Mouse (Mus musculus) cerebellum, adult 11 months (tissue): ENCODE results near the gene Arfrp1.

Experiments used
- DNase-seq: peaks from one replicate; pipeline ENCODE4 v3.0.0; 2022

Arfrp1 gene

GRCm38 (mm10) chr2:181364860-181365596, at the start of gene Arfrp1, which contains the start of gene Zgpat:
Gene Arfrp1, minus strand, starts transcription at chr2:181365404.
Gene Zgpat, plus strand, starts transcription at chr2:181364928.
- DNase-seq, result peak; percentile 81

DNA sequence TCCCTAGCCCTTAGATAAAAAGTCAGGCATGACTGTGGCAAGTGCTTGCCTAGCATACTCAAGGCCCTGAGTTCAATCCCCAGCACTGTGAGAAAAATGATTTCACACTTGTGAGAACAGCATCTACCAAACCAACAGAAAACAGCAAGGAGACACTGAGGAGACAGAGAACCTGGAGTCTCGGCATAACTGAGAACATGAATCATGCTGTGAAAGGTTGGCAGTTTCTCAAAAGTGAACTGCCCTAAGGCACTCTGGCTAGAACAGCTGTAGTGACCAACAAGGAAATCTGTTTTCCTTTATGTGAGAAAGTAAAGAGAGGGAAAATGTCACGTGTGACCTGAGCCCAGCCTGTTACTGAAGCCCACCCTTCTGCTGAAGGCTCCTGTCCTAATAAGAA, 47.9 kb upstream of the Arfrp1 start:
- DNase-seq, result no peak

- DNase-seq, result peak; percentile 55
These were observed 45.7 kb upstream of the Arfrp1 start for GRCm38 (mm10) chr2:181410760-181411473.

GRCm38 (mm10) chr2:181409643-181410042, 44.4 kb upstream of the Arfrp1 start:
- DNase-seq, result no peak

- DNase-seq, result no peak
These were observed 38.5 kb upstream of the Arfrp1 start for GRCm38 (mm10) chr2:181403722-181404121.

GRCm38 (mm10) chr2:181401497-181401896, 36.3 kb upstream of the Arfrp1 start:
- no peak for DNase-seq

- DNase-seq, result no peak
These were observed 32.1 kb upstream of the Arfrp1 start for GRCm38 (mm10) chr2:181397207-181397761.

DNA sequence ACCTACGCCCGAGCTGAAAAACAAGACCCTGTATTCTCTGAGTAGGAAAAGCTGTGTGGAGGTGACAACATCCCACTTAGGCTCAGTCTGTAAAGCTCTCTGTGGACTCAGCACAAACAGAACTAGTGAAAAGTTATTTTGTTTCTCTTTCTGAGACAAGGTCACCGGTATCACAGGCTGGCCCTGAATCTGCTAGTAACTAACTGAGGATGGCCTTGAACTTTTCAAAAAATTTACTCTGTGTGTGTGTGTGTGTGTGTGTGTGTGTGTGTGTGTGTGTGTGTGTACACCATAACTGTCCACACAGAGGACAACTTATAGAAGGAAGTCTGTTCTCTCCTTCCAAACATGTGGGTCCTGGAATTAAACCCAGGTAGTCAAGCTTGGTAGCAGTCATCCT, 28.9 kb upstream of the Arfrp1 start:
- DNase-seq, result no peak

- DNase-seq, result peak; percentile 82
These were observed 27.5 kb upstream of the Arfrp1 start for GRCm38 (mm10) chr2:181392600-181393213.

GRCm38 (mm10) chr2:181391541-181391940, 26.3 kb upstream of the Arfrp1 start:
- DNase-seq, result no peak

GRCm38 (mm10) chr2:181391022-181391421, 25.8 kb upstream of the Arfrp1 start:
- no peak for DNase-seq

DNA sequence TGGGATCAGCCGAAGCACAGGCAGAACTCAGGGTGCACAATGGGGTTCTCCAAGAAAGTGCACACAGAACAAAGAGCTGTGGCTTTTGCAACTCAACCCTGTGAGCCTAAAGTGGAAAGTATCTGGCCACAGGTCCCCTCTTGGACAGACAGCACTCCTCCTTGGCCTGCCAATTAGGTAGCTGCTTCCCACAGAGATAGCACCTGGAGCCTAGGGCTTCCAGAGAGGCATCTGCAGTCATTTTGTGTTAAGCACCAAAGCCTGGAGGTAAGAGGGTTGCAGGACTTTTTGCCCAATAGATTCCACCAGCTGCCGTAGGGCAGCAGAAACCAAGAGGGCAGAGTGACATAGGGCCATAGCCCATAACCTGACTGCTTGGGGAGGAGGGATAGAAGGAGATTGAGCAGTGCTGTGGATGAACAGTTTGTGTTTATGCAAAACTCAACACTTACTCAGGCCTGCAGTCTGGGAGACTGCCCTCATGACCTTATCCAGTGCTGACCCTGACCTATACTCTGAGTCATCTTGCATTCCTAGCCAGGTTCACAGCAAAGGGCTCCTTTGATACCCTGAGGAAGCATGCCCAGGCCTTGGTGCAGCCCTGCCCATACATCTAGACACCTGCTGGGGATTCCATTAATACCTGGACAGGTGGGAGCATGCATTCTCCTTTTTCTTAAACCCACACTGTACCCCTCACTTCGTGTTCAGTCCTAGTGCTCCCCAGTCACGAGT, 25.1 kb upstream of the Arfrp1 start:
- peak; percentile 62 for DNase-seq

DNA sequence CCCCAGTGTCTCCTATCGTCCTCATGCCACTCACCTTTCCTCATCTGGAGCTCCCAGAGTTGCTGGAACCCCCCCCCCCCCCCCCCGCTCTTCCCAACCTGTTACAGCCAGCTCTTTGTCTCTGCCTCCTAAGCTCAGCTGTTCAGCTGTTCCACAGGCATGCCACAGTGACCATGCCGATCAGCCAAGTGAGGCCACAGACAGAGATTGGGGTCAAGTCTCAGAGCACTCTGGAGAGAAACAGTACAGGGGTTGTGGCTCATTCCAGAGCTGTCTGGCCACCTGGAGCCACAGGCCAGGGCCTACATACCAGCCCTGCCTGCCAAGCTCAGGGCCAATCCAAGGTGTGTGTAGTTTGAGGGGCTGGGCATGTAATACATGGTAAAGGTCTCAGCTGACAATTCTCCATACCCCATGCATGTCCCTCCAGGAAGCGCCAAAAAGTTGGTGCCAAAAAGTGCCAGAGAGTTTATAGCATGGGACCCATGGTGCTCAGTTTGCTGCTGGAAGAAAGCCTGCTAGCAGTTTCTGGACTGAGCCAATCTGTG, 21.5 kb upstream of the Arfrp1 start:
- DNase-seq, result no peak

GRCm38 (mm10) chr2:181385885-181386284, 20.7 kb upstream of the Arfrp1 start:
- DNase-seq, result peak; percentile 79

GRCm38 (mm10) chr2:181384919-181385391, 19.8 kb upstream of the Arfrp1 start:
- DNase-seq, result no peak

DNA sequence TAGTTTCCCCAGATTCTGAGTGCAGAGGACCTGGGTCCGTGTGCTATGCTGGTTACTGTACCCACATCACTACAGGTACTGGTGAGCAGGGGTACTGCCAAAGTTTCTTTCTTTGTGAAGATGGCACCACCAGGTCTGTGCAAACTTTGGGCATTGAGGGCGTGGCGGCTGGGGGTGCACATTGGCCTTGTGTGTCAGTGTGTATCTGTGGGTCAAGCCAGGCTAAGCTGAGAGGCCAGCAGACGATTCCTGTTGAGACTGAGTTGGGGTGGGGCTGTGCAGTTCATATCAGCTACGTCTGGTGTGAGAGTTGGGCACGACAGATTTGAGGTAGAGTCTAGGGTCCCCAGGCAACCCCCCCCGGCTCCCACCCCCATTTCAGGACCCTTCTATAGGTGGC, 19.3 kb upstream of the Arfrp1 start:
- DNase-seq, result no peak

- no peak for DNase-seq
These were observed 16.6 kb upstream of the Arfrp1 start for GRCm38 (mm10) chr2:181381631-181382306.

DNA sequence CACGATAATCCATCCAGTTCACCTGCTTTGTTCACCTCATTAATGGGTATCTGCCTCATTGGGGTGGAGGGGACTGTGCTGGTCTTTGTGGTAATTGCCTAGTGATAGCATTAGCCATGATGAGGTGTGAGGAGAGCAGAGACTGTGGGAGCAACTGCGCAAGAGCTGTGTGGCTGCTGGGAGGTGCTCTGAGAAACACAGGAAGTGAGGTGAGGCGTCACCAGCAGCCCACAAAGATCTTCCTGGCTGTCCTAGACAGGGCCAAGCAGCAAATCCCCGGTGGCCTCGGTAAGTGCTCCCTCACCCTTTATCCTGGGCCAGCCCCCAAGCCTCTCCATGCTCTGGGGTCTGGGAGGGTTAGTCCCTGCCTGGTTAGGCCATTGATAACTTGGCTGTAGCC, 15.9 kb upstream of the Arfrp1 start:
- no peak for DNase-seq

DNA sequence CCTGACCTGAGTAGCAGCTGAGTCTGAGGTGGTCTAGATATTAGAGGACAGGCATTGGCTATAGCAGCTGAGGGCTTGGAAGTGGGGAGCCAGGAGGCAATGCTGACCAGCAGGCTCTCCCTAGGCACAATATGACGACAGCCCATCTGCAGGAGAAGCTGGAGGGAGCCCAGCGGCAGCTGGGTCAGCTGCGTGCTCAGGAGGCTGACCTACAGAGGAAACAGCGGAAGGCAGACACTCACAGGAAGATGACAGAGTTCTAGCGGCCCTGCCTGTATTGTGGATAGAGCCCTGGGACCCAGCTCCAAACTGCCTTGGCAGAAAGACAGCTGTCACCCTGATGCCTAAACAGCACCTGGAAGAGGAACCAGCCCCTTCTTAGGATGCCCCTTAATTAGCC, 15.0 kb upstream of the Arfrp1 start:
- no peak for DNase-seq

- DNase-seq, result no peak
These were observed 14.6 kb upstream of the Arfrp1 start, which contains the start of gene Lime1 for GRCm38 (mm10) chr2:181379778-181380177. Gene Lime1, plus strand, starts transcription at chr2:181380078.

DNA sequence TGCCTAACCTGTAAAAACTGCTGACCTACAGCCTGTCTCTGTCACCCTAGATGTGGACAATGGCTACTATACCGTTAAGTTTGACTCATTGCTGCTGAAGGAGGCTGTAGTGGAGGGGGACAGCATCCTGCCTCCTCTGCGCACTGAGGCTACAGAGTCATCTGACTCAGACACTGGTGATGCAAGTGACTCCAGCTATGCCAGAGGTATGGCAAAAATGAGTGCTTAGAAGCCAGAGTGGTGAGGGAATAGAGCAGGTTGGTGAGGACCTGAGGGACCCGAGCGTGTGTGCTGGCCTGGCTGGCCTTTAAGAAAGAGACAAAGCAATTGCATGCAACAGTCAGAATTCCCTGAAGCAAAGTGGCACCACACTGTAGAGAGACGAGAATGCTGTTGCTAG, 13.5 kb upstream of the Arfrp1 start:
- no peak for DNase-seq

GRCm38 (mm10) chr2:181377230-181377629, 12.0 kb upstream of the Arfrp1 start:
- no peak for DNase-seq
